Mouse (Mus musculus) cerebellum, postnatal 14 days (tissue): ENCODE results near the gene Ambra1.

Experiments
- DNase-seq, 2 experiments: peaks; one replicate each; pipeline ENCODE4 v3.0.0; 2021; ENCODE audit warnings: mixed read lengths in 2 of 2

Gene Ambra1

DNA sequence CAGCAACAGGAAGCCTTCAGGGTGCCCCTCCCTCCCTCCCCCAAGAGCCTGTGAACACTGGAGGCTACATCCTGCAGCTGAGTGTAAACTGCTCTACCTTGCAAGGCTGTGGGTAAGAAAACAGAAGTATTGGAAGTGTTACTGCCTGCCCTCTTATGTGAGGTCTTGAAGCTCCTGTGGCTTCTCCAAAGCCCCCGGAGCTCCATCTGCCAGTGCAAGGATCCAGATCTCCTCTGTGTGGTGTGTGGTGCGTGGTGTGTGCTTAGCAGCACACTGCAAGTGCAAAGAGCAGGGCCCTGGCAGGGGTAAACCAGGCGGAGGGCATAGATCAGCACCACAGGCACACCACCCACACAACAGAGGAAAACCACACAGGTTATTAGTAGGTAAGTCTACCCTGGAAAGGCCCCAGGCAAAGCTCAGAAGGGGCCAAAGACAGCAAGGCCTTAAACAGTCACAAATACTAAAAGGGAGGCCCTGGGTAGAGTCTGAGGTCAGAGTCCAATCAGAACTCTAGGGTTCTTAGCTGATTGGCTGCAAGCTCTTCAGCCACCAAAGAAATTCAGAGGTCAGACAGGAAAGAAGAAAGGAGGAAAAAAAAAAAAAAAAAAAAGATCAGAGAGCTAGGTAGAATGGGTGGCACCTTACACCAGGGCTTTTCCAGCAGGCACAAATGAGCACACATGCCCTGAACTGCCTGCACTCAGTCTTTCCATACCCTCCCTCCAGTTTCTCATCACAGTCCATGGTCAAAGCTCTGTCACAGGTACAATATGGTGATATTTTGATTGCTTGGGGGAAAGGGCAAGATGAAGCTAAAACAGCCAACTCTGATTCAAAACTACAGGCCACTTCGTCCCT, 232.2 kb downstream of the Ambra1 start:
- peak in 1 of 2 experiments; percentile 53 for DNase-seq

DNA sequence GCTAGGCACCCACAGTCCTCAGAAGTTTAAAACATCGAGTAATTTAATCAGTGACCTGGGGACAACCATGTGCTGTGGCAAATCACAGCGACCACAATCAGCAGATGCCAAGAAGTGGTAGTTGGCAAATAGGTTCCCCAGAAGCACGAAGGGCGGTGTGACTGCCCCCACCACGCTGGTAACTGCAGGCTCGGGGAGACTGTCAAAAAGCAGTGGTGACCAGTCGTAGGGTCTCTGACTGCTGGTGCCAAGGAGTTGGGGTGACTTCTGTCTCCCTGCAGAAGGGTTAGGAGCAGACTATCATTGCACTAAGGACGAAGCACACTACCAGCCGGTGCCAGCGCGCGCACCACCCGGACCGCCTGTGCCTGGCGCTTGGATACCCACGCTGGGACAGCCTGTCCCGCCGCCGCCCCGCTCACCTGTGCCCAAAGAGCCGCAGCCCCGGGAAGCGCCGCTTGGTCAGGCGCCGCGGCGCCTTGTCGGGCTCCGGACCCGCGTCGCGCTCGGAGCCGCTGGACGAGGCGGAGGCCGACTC, 233.0 kb downstream of the Ambra1 start:
- peak; percentile 67 to 72 for DNase-seq

GRCm38 (mm10) chr2:91963443-91963932, 233.6 kb downstream of the Ambra1 start:
- peak; percentile 99 for DNase-seq

DNA sequence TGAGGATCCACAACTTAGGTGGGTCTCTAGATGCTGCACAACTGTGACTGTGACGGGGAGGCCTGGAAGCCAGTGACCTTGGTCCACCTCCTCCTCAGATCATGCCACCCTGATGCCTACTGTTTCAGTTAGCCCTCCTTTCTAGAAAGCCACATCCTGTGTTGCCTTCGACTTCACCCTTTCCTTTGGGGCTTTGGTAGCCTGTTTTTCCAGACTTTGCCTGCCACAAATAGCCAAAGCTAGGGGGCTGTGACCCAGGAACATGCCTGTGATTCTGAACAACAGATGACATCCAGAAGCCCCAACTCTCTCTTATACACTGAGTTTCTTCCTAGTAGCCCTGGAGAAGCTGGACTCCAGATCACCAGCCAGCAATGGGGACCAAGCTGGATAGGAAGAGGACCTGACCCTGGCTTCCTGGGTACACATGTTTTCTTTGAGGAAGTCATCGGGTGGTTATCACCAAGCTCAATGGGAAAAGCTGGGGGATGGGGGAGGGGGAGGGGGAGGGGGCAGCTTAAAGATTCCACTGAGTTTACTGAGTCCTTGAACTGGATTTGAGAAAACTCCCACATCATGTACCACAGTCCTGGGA, 234.8 kb downstream of the Ambra1 start:
- DNase-seq = no peak

GRCm38 (mm10) chr2:91965417-91965816, 235.5 kb downstream of the Ambra1 start:
- no peak for DNase-seq

DNA sequence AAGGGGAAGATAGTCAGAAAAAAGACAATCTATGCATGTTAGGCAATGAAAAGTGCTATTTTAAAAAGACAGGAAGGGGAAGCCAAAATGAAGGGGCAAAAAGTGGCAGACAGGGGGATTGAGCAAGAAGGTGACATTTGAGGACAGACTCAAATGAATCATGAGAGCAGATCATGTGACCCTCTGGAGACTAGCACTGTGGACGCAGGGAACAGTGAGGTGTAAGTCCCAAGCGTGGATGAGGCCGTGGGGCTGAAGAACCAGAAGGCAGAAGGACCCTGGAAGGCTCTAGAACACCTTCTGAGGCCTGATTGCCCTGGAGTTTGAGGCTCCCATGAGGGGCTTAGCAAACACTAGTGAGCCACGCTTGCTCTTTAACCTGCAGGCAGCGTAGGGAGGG, 236.4 kb downstream of the Ambra1 start:
- no peak for DNase-seq

GRCm38 (mm10) chr2:91967962-91968361, 238.0 kb downstream of the Ambra1 start:
- no peak for DNase-seq
